ENCODE assay signal across 33 mouse cellular contexts in the genomic region with DNA sequence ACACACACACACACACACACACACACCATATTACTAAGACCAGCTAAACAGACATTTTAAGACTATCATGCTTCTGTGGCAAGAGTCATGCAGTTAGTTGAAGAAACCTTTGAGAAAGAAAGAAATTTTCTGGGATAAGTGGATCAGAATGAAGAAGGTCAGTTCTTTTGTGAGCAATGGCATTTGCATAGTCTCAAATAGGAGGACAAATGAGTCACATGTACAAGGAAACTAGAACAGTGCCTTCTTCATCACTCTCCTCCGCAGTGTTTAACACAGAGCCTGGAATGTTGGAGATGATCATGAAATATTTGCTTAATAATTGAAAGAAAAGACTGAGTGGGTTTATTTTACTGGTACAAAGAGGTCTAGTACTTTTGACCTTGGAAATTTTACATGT.
"Had no signal": no experiment of that assay in that cellular context is flagged by ENCODE, and none has a peak within 500 bp of the region (broad histone marks: within the 10 kb centered on the region; RNA-seq: fewer than 3 reads in every experiment).

No protein-coding gene starts in this region.

- H3K4me3 ChIP-seq: heart, embryonic 12.5 days; heart, embryonic 13.5 days; heart, embryonic 15.5 days; hindbrain, embryonic 10.5 days; hindbrain, embryonic 12.5 days; hindbrain, embryonic 13.5 days; hindbrain, embryonic 15.5 days; intestine, embryonic 15.5 days; kidney, embryonic 15.5 days; layer of hippocampus, adult 2 months had no signal

- H3K27me3 ChIP-seq: heart, embryonic 12.5 days; heart, embryonic 13.5 days; heart, embryonic 15.5 days; hindbrain, embryonic 12.5 days; hindbrain, embryonic 13.5 days; hindbrain, embryonic 15.5 days; intestine, embryonic 15.5 days; kidney, embryonic 15.5 days had no signal

- H3K27ac ChIP-seq: heart, embryonic 13.5 days; heart, embryonic 15.5 days; hindbrain, embryonic 10.5 days; hindbrain, embryonic 12.5 days; hindbrain, embryonic 13.5 days; hindbrain, embryonic 14.5 days; hindbrain, embryonic 15.5 days; hindbrain, postnatal 0 days; intestine, embryonic 15.5 days; kidney, embryonic 15.5 days; kidney, postnatal 0 days; layer of hippocampus, adult 2 months had no signal

- DNase-seq: heart, postnatal 10 days; heart, postnatal 14 days; heart, postnatal 36 days; heart, postnatal 4 days; kidney, adult 11 months; kidney, adult 18-20 months; kidney, adult 2 months; kidney, adult 8-10 months; kidney, adult 9 months; kidney, postnatal 10 days; kidney, postnatal 14 days; kidney, postnatal 25 days; kidney, postnatal 36 days; kidney, postnatal 4 days; layer of hippocampus, adult 9-11 months; layer of hippocampus, postnatal 36 days had no signal

- ATAC-seq: hindbrain, embryonic 16.5 days; hindbrain, postnatal 0 days; inflammation-experienced regulatory T-cells, adult 6 months; intestine, embryonic 15.5 days; intestine, embryonic 16.5 days; intestine, postnatal 0 days had no signal

- H3K9me3 ChIP-seq: heart, embryonic 12.5 days; heart, embryonic 13.5 days; heart, embryonic 15.5 days; hindbrain, embryonic 10.5 days; hindbrain, embryonic 12.5 days; hindbrain, embryonic 13.5 days; hindbrain, embryonic 15.5 days; intestine, embryonic 15.5 days; kidney, embryonic 15.5 days had no signal

- H3K4me1 ChIP-seq: heart, embryonic 12.5 days; heart, embryonic 13.5 days; heart, embryonic 15.5 days; hindbrain, embryonic 10.5 days; hindbrain, embryonic 12.5 days; hindbrain, embryonic 13.5 days; hindbrain, embryonic 15.5 days; intestine, embryonic 15.5 days; kidney, embryonic 15.5 days had no signal

- H3K36me3 ChIP-seq: heart, embryonic 12.5 days; heart, embryonic 13.5 days; heart, embryonic 15.5 days; hindbrain, embryonic 10.5 days; hindbrain, embryonic 12.5 days; hindbrain, embryonic 13.5 days; hindbrain, embryonic 15.5 days; intestine, embryonic 15.5 days; kidney, embryonic 15.5 days had no signal
